Comparison of ENCODE assay signal across 19 mouse cellular contexts in genomic region chr11:63217049-63217448, GRCm38 (mm10).
DNase-seq lines count a peak whose midpoint lies in the region; ATAC-seq and TF ChIP-seq lines count a peak whose summit lies in the region.
"Had no signal": no experiment of that assay in that cellular context is flagged by ENCODE, and none has a peak within 500 bp of the region (broad histone marks: within the 10 kb centered on the region; RNA-seq: fewer than 3 reads in every experiment).

No protein-coding gene starts in this region.

- no peak for ATAC-seq in intestine, embryonic 14.5 days (replicated peaks; ENCODE audit: low FRiP score, low TSS enrichment, low read depth)
- ATAC-seq in intestine, embryonic 15.5 days: no peak
- ATAC-seq in lung, postnatal 0 days: no peak
- ATAC-seq: activated CD4-positive, CD25-positive, alpha-beta regulatory T cell, adult 4 months; midbrain, embryonic 13.5 days had no signal

- WGBS in intestine, embryonic 14.5 days: 70% methylated on average over 3 of the region's 3 CpGs
- 61% methylated on average over 3 of the region's 3 CpGs for WGBS in intestine, embryonic 15.5 days
- 68% methylated on average over 3 of the region's 3 CpGs for WGBS in lung, postnatal 0 days
- 70% methylated on average over 3 of the region's 3 CpGs for WGBS in lung, adult 2 months
- 59% methylated on average over 3 of the region's 3 CpGs for WGBS in limb, embryonic 10.5 days

- H3K27ac ChIP-seq in intestine, embryonic 14.5 days (ENCODE audit: low read depth): no peak overlapping the region
- H3K27ac ChIP-seq in intestine, embryonic 15.5 days: no peak overlapping the region
- no peak overlapping the region for H3K27ac ChIP-seq in lung, postnatal 0 days (ENCODE audit: low read length)
- no peak overlapping the region for H3K27ac ChIP-seq in MEL (ENCODE audit: control insufficient read depth, low read depth, low read length)
- no peak overlapping the region for H3K27ac ChIP-seq in limb, embryonic 10.5 days
- H3K27ac ChIP-seq: embryonic facial prominence, embryonic 15.5 days; forebrain, embryonic 12.5 days; midbrain, embryonic 13.5 days had no signal

- H3K4me1 ChIP-seq in intestine, embryonic 14.5 days (replicated peaks; ENCODE audit: control insufficient read depth, insufficient read depth, low read length): no peaks in the 10 kb centered on the region; the same call in 1 of the 2 replicates
- 0 out of 2 replicates have a peak, but pooled peaks cover 2% of the 10 kb centered on the region for H3K4me1 ChIP-seq in intestine, embryonic 15.5 days (replicated peaks)
- H3K4me1 ChIP-seq in lung, postnatal 0 days (ENCODE audit: insufficient read depth, low read depth, low read length): no peaks in the 10 kb centered on the region
- no peaks in the 10 kb centered on the region for H3K4me1 ChIP-seq in lung, adult 2 months (ENCODE audit: control insufficient read depth, insufficient read depth, low read length)
- no peaks in the 10 kb centered on the region for H3K4me1 ChIP-seq in MEL (ENCODE audit: control insufficient read depth in 1 of 2, insufficient read depth in 2 of 2, low read length in 2 of 2)
- H3K4me1 ChIP-seq in limb, embryonic 10.5 days: peaks cover 13% of the 10 kb centered on the region
- H3K4me1 ChIP-seq: embryonic facial prominence, embryonic 15.5 days; midbrain, embryonic 13.5 days had no signal

- no peak for TF ChIP-seq EP300 in lung, postnatal 0 days (IDR thresholded peaks at IDR 0.05)
- TF ChIP-seq EP300 in MEL (IDR thresholded peaks at IDR 0.05; ENCODE audit: low read depth in 1 of 2, low read length in 2 of 2): no peak

- no peaks in the 10 kb centered on the region for H3K9me3 ChIP-seq in intestine, embryonic 14.5 days (ENCODE audit: control insufficient read depth, low read length)
- H3K9me3 ChIP-seq in intestine, embryonic 15.5 days: no peaks in the 10 kb centered on the region
- no peaks in the 10 kb centered on the region for H3K9me3 ChIP-seq in lung, postnatal 0 days (ENCODE audit: low read length)
- no peaks in the 10 kb centered on the region for H3K9me3 ChIP-seq in MEL (replicated peaks; ENCODE audit: insufficient read depth, low read length)
- H3K9me3 ChIP-seq in limb, embryonic 10.5 days (replicated peaks): no peaks in the 10 kb centered on the region
- H3K9me3 ChIP-seq: embryonic facial prominence, embryonic 15.5 days; forebrain, embryonic 12.5 days; midbrain, embryonic 13.5 days had no signal

- no peaks in the 10 kb centered on the region for H3K36me3 ChIP-seq in intestine, embryonic 14.5 days (ENCODE audit: control insufficient read depth, insufficient read depth, low read length)
- no peaks in the 10 kb centered on the region for H3K36me3 ChIP-seq in intestine, embryonic 15.5 days
- no peaks in the 10 kb centered on the region for H3K36me3 ChIP-seq in lung, postnatal 0 days (ENCODE audit: insufficient read depth, low read length)
- H3K36me3 ChIP-seq in MEL (ENCODE audit: control insufficient read depth in 1 of 2, insufficient read depth in 2 of 2, low read length in 2 of 2): no peaks in the 10 kb centered on the region
- no peaks in the 10 kb centered on the region for H3K36me3 ChIP-seq in limb, embryonic 10.5 days
- H3K36me3 ChIP-seq: embryonic facial prominence, embryonic 15.5 days; forebrain, embryonic 12.5 days; midbrain, embryonic 13.5 days had no signal

- TF ChIP-seq POLR2A in lung, adult 2 months (IDR thresholded peaks at IDR 0.05; ENCODE audit: borderline replicate concordance, extremely low read depth, low read depth, low read length): no peak
- TF ChIP-seq POLR2A in MEL (IDR thresholded peaks at IDR 0.05; ENCODE audit: control insufficient read depth in 1 of 2, insufficient read depth in 1 of 2, low read depth in 1 of 2, low read length in 2 of 2, poor library complexity in 1 of 2): no peak

- H3K4me3 ChIP-seq in intestine, embryonic 14.5 days (ENCODE audit: low read depth, low read length): no peak overlapping the region
- H3K4me3 ChIP-seq in intestine, embryonic 15.5 days (replicated peaks): no peak overlapping the region
- no peak overlapping the region for H3K4me3 ChIP-seq in lung, postnatal 0 days (ENCODE audit: low read depth, low read length)
- H3K4me3 ChIP-seq in lung, adult 2 months (replicated peaks; ENCODE audit: extremely low read depth, low read depth, low read length): no peak overlapping the region
- H3K4me3 ChIP-seq in MEL (ENCODE audit: control insufficient read depth in 1 of 2, insufficient read depth in 1 of 2, low read depth in 2 of 2, low read length in 2 of 2): no peak overlapping the region
- no peak overlapping the region for H3K4me3 ChIP-seq in limb, embryonic 10.5 days
- H3K4me3 ChIP-seq: embryonic facial prominence, embryonic 15.5 days; forebrain, embryonic 12.5 days; midbrain, embryonic 13.5 days had no signal

- no peak overlapping the region for H3K9ac ChIP-seq in intestine, embryonic 14.5 days (ENCODE audit: low read length)
- no peak overlapping the region for H3K9ac ChIP-seq in intestine, embryonic 15.5 days
- H3K9ac ChIP-seq in lung, postnatal 0 days (replicated peaks; ENCODE audit: low read depth): no peak overlapping the region
- no peak overlapping the region for H3K9ac ChIP-seq in MEL (ENCODE audit: control insufficient read depth, low read depth, low read length, poor library complexity, severe bottlenecking)
- H3K9ac ChIP-seq: embryonic facial prominence, embryonic 15.5 days; forebrain, embryonic 12.5 days; lung, embryonic 14.5 days; midbrain, embryonic 13.5 days had no signal

- TF ChIP-seq RAD21 in MEL (IDR thresholded peaks at IDR 0.05; ENCODE audit: low read depth, low read length): no peak

- 0 out of 2 replicates have a peak, but pooled peaks cover 2% of the 10 kb centered on the region for H3K27me3 ChIP-seq in intestine, embryonic 14.5 days (replicated peaks; ENCODE audit: control insufficient read depth, insufficient read depth, low read length)
- no peaks in the 10 kb centered on the region for H3K27me3 ChIP-seq in intestine, embryonic 15.5 days (replicated peaks)
- no peaks in the 10 kb centered on the region for H3K27me3 ChIP-seq in lung, postnatal 0 days (replicated peaks; ENCODE audit: insufficient read depth, low read length)
- H3K27me3 ChIP-seq in MEL (ENCODE audit: control insufficient read depth in 1 of 2, insufficient read depth in 2 of 2, low read length in 2 of 2): no peaks in the 10 kb centered on the region
- H3K27me3 ChIP-seq in limb, embryonic 10.5 days (ENCODE audit: low read depth, poor library complexity, severe bottlenecking): peaks cover 26% of the 10 kb centered on the region; the same call in 1 of the 2 replicates
- H3K27me3 ChIP-seq: embryonic facial prominence, embryonic 15.5 days had no signal

- peak; percentile 50 for DNase-seq in intestine, embryonic 14.5 days (ENCODE audit: low spot score)
- DNase-seq in lung, postnatal 0 days (ENCODE audit: low spot score): no peak
- no peak for DNase-seq in lung, adult 2 months
- DNase-seq in MEL (ENCODE audit: low read depth, low spot score): no peak
- peak; percentile 26 for DNase-seq in limb, embryonic 10.5 days (ENCODE audit: low spot score)
- no peak for DNase-seq in adrenal gland, postnatal 4 days (ENCODE audit: low spot score in 2 of 2)
- DNase-seq: adrenal gland, postnatal 25 days; cerebellum, adult 9-11 months; embryo, embryonic 11 days; gastrocnemius, postnatal 25 days; heart, postnatal 36 days; kidney, postnatal 10 days; lung, embryonic 14.5 days; thymus, adult 18-20 months had no signal

- no peak overlapping the region for H3K4me2 ChIP-seq in intestine, embryonic 14.5 days (ENCODE audit: low read length)
- H3K4me2 ChIP-seq in intestine, embryonic 15.5 days (replicated peaks): no peak overlapping the region
- H3K4me2 ChIP-seq in lung, postnatal 0 days (replicated peaks; ENCODE audit: low read depth, low read length): no peak overlapping the region
- H3K4me2 ChIP-seq: embryonic facial prominence, embryonic 15.5 days; forebrain, embryonic 12.5 days; lung, embryonic 14.5 days; midbrain, embryonic 13.5 days had no signal

- H3K79me2 ChIP-seq in MEL (ENCODE audit: control insufficient read depth, insufficient read depth, low read length, poor library complexity): no peaks in the 10 kb centered on the region

- TF ChIP-seq CTCF in lung, postnatal 0 days (IDR thresholded peaks at IDR 0.05): peak; percentile 50
- no peak for TF ChIP-seq CTCF in lung, adult 2 months (IDR thresholded peaks at IDR 0.05; ENCODE audit: insufficient read depth, low read length)
- peak in 2 of 3 experiments; percentile 11 to 32; a peak in 3 of 6 replicates for TF ChIP-seq CTCF in MEL (IDR thresholded peaks at IDR 0.05 in 2 of 3, conservative IDR thresholded peaks at IDR 0.05 in 1 of 3; ENCODE audit: control insufficient read depth in 1 of 3, insufficient read depth in 1 of 3, low read depth in 2 of 3, low read length in 3 of 3, poor library complexity in 1 of 3, severe bottlenecking in 1 of 3)

TF ChIP-seq in MEL, 35 proteins besides CTCF, POLR2A, EP300 and RAD21:
- no peak for TF ChIP-seq GABPA (IDR thresholded peaks at IDR 0.05; ENCODE audit: low read depth, low read length)
- TF ChIP-seq MXI1 (IDR thresholded peaks at IDR 0.05; ENCODE audit: low read depth, low read length): no peak

Comparison
In these comparisons a context has a peak if more than half of its experiments do, and no peak if none do; other contexts are left out.
1. DNase-seq: peak in intestine, embryonic 14.5 days (single experiment) and limb, embryonic 10.5 days (single experiment); none in lung, postnatal 0 days (single experiment), lung, adult 2 months (single experiment), MEL (single experiment) and adrenal gland, postnatal 4 days (0 of 2).